Mouse (Mus musculus): ENCODE results near the gene Ubxn7.

- TF ChIP-seq TAL1 (IDR thresholded peaks at IDR 0.05; ENCODE audit: low read length) (no peak), GATA1 (IDR thresholded peaks at IDR 0.05; ENCODE audit: low read length) (no peak)
These were observed 102.0 kb downstream of the Ubxn7 start for GRCm38 (mm10) chr16:32434066-32434465.
